Mouse (Mus musculus): ENCODE data around the gene D11Wsu47e.
"Not testable (repeated sequence)": the region's sequence is repeated elsewhere in the genome, so short reads cannot be mapped to it uniquely, and the experiment has no call there.

Gene D11Wsu47e

GRCm38 (mm10) chr11:113657221-113657620 is 27.0 kb upstream of the D11Wsu47e start:
- no peaks in the 10 kb centered on the region for H3K27me3 ChIP-seq (ENCODE audit: control insufficient read depth, insufficient read depth, low read length, poor library complexity, severe bottlenecking)
- DNase-seq (ENCODE audit: low read depth, low spot score), result no peak
- H3K36me3 ChIP-seq (ENCODE audit: control insufficient read depth, insufficient read depth, low read length, poor library complexity, severe bottlenecking), result peaks cover 16% of the 10 kb centered on the region

- no peak for DNase-seq (ENCODE audit: low read depth, low spot score)
- no peaks in the 10 kb centered on the region for H3K27me3 ChIP-seq (ENCODE audit: control insufficient read depth, insufficient read depth, low read length, poor library complexity, severe bottlenecking)
- H3K36me3 ChIP-seq (ENCODE audit: control insufficient read depth, insufficient read depth, low read length, poor library complexity, severe bottlenecking), result peaks cover 16% of the 10 kb centered on the region
Measured at GRCm38 (mm10) chr11:113658319-113658718, 25.9 kb upstream of the D11Wsu47e start.

- no peak for DNase-seq (ENCODE audit: low read depth, low spot score)
Measured at GRCm38 (mm10) chr11:113658763-113659162, 25.4 kb upstream of the D11Wsu47e start.

GRCm38 (mm10) chr11:113660213-113660612 is 24.0 kb upstream of the D11Wsu47e start:
- DNase-seq (ENCODE audit: low read depth, low spot score), result peak; percentile 19
- not testable (repeated sequence) for H3K27me3 ChIP-seq (ENCODE audit: control insufficient read depth, insufficient read depth, low read length, poor library complexity, severe bottlenecking)
- peaks cover 16% of the 10 kb centered on the region for H3K36me3 ChIP-seq (ENCODE audit: control insufficient read depth, insufficient read depth, low read length, poor library complexity, severe bottlenecking)

More at GRCm38 (mm10) chr11:113658763-113659162, 25.4 kb upstream of the D11Wsu47e start:
- Histone ChIP-seq H3K27me3 (ENCODE audit: control insufficient read depth, insufficient read depth, low read length, poor library complexity, severe bottlenecking) (no peaks in the 10 kb centered on the region), H3K36me3 (ENCODE audit: control insufficient read depth, insufficient read depth, low read length, poor library complexity, severe bottlenecking) (peaks cover 16% of the 10 kb centered on the region)

GRCm38 (mm10) chr11:113660940-113661339 is 23.3 kb upstream of the D11Wsu47e start:
- H3K36me3 ChIP-seq (ENCODE audit: control insufficient read depth, insufficient read depth, low read length, poor library complexity, severe bottlenecking), result peaks cover 16% of the 10 kb centered on the region
- no peaks in the 10 kb centered on the region for H3K27me3 ChIP-seq (ENCODE audit: control insufficient read depth, insufficient read depth, low read length, poor library complexity, severe bottlenecking)
- no peak for DNase-seq (ENCODE audit: low read depth, low spot score)

- no peaks in the 10 kb centered on the region for H3K27me3 ChIP-seq (ENCODE audit: control insufficient read depth, insufficient read depth, low read length, poor library complexity, severe bottlenecking)
- H3K36me3 ChIP-seq (ENCODE audit: control insufficient read depth, insufficient read depth, low read length, poor library complexity, severe bottlenecking), result peaks cover 16% of the 10 kb centered on the region
- no peak for DNase-seq (ENCODE audit: low read depth, low spot score)
Measured at GRCm38 (mm10) chr11:113661835-113662351, 22.3 kb upstream of the D11Wsu47e start.

GRCm38 (mm10) chr11:113664279-113664678 is 19.9 kb upstream of the D11Wsu47e start:
- no peak for DNase-seq (ENCODE audit: low read depth, low spot score)
- peaks cover 6% of the 10 kb centered on the region for H3K36me3 ChIP-seq (ENCODE audit: control insufficient read depth, insufficient read depth, low read length, poor library complexity, severe bottlenecking)
- H3K27me3 ChIP-seq (ENCODE audit: control insufficient read depth, insufficient read depth, low read length, poor library complexity, severe bottlenecking), result no peaks in the 10 kb centered on the region

GRCm38 (mm10) chr11:113666205-113666604 is 18.0 kb upstream of the D11Wsu47e start:
- no peak for DNase-seq (ENCODE audit: low read depth, low spot score)
- Histone ChIP-seq H3K27me3 (ENCODE audit: control insufficient read depth, insufficient read depth, low read length, poor library complexity, severe bottlenecking) (no peaks in the 10 kb centered on the region), H3K36me3 (ENCODE audit: control insufficient read depth, insufficient read depth, low read length, poor library complexity, severe bottlenecking) (peaks cover 3% of the 10 kb centered on the region; the same call in 1 of the 2 replicates)

GRCm38 (mm10) chr11:113666648-113667047 is 17.6 kb upstream of the D11Wsu47e start:
- H3K27me3 ChIP-seq (ENCODE audit: control insufficient read depth, insufficient read depth, low read length, poor library complexity, severe bottlenecking), result no peaks in the 10 kb centered on the region
- DNase-seq (ENCODE audit: low read depth, low spot score), result no peak
- H3K36me3 ChIP-seq (ENCODE audit: control insufficient read depth, insufficient read depth, low read length, poor library complexity, severe bottlenecking), result peaks cover 3% of the 10 kb centered on the region; the same call in 1 of the 2 replicates

- Histone ChIP-seq H3K27me3 (ENCODE audit: control insufficient read depth, insufficient read depth, low read length, poor library complexity, severe bottlenecking) (no peaks in the 10 kb centered on the region), H3K36me3 (ENCODE audit: control insufficient read depth, insufficient read depth, low read length, poor library complexity, severe bottlenecking) (no peaks in the 10 kb centered on the region)
- DNase-seq (ENCODE audit: low read depth, low spot score), result no peak
Measured at GRCm38 (mm10) chr11:113667122-113667521, 17.1 kb upstream of the D11Wsu47e start.

GRCm38 (mm10) chr11:113667704-113668103 is 16.5 kb upstream of the D11Wsu47e start:
- no peaks in the 10 kb centered on the region for H3K36me3 ChIP-seq (ENCODE audit: control insufficient read depth, insufficient read depth, low read length, poor library complexity, severe bottlenecking)
- DNase-seq (ENCODE audit: low read depth, low spot score), result no peak
- H3K27me3 ChIP-seq (ENCODE audit: control insufficient read depth, insufficient read depth, low read length, poor library complexity, severe bottlenecking), result no peaks in the 10 kb centered on the region

GRCm38 (mm10) chr11:113668857-113669256 is 15.4 kb upstream of the D11Wsu47e start:
- no peak for DNase-seq (ENCODE audit: low read depth, low spot score)
- Histone ChIP-seq H3K36me3 (ENCODE audit: control insufficient read depth, insufficient read depth, low read length, poor library complexity, severe bottlenecking) (peaks cover 2% of the 10 kb centered on the region), H3K27me3 (ENCODE audit: control insufficient read depth, insufficient read depth, low read length, poor library complexity, severe bottlenecking) (no peaks in the 10 kb centered on the region)

- H3K27me3 ChIP-seq (ENCODE audit: control insufficient read depth, insufficient read depth, low read length, poor library complexity, severe bottlenecking), result no peaks in the 10 kb centered on the region
- H3K36me3 ChIP-seq (ENCODE audit: control insufficient read depth, insufficient read depth, low read length, poor library complexity, severe bottlenecking), result peaks cover 2% of the 10 kb centered on the region
Measured at GRCm38 (mm10) chr11:113669711-113670110, 14.5 kb upstream of the D11Wsu47e start.

GRCm38 (mm10) chr11:113673614-113674013 is 10.6 kb upstream of the D11Wsu47e start:
- DNase-seq (ENCODE audit: low read depth, low spot score), result no peak
- peaks cover 7% of the 10 kb centered on the region for H3K36me3 ChIP-seq (ENCODE audit: control insufficient read depth, insufficient read depth, low read length, poor library complexity, severe bottlenecking)

More at GRCm38 (mm10) chr11:113669711-113670110, 14.5 kb upstream of the D11Wsu47e start:
- DNase-seq (ENCODE audit: low read depth, low spot score), result no peak

GRCm38 (mm10) chr11:113674595-113674994 is 9.6 kb upstream of the D11Wsu47e start:
- Histone ChIP-seq H3K27me3 (ENCODE audit: control insufficient read depth, insufficient read depth, low read length, poor library complexity, severe bottlenecking) (no peaks in the 10 kb centered on the region), H3K36me3 (ENCODE audit: control insufficient read depth, insufficient read depth, low read length, poor library complexity, severe bottlenecking) (peaks cover 7% of the 10 kb centered on the region)
- no peak for DNase-seq (ENCODE audit: low read depth, low spot score)

More at GRCm38 (mm10) chr11:113673614-113674013, 10.6 kb upstream of the D11Wsu47e start:
- no peaks in the 10 kb centered on the region for H3K27me3 ChIP-seq (ENCODE audit: control insufficient read depth, insufficient read depth, low read length, poor library complexity, severe bottlenecking)

GRCm38 (mm10) chr11:113676847-113677246 is 7.4 kb upstream of the D11Wsu47e start:
- no peaks in the 10 kb centered on the region for H3K27me3 ChIP-seq (ENCODE audit: control insufficient read depth, insufficient read depth, low read length, poor library complexity, severe bottlenecking)
- DNase-seq (ENCODE audit: low read depth, low spot score), result no peak

More at GRCm38 (mm10) chr11:113676847-113677246, 7.4 kb upstream of the D11Wsu47e start:
- H3K36me3 ChIP-seq (ENCODE audit: control insufficient read depth, insufficient read depth, low read length, poor library complexity, severe bottlenecking), result peaks cover 7% of the 10 kb centered on the region

Measured in splenic B cell, adult 2 months (primary cell).